Mouse (Mus musculus) naive thymus-derived CD4-positive, alpha-beta T cell, adult 5 months (primary cell): ENCODE results near the gene Slc22a5. TPM values are rescaled to one million over a fixed set of nuclear protein-coding genes. Genes with fewer than 3 reads are reported as not detected.

ENCODE experiments used
- polyA plus RNA-seq: library from polyadenylated mRNA; unstranded; fragments of 100-300 nt; shearing (Covaris generic); gene quantifications from one replicate; pipeline ENCODE4 v1.2.1, GENCODE M21; 2017

Gene Slc22a5
- polyA plus RNA-seq: 17.3 TPM

GRCm38 (mm10) chr11:53891505-53892451, at the start of gene Slc22a5:
Gene Slc22a5 (minus strand): TSS chr11:53891660.

GRCm38 (mm10) chr11:53858761-53859580, 32.5 kb downstream of the Slc22a5 start, which contains the start of gene Gm12216:
Gene Gm12216 (minus strand): TSS chr11:53859256.

Other genes starting within 250 kb of the Slc22a5 start
- 29.6 TPM for gene Rad50, start 184.3 kb downstream of the Slc22a5 start, polyA plus RNA-seq
- not detected for gene Il5, start 170.9 kb downstream of the Slc22a5 start, polyA plus RNA-seq
- gene Irf1, start 121.6 kb downstream of the Slc22a5 start, polyA plus RNA-seq: 501 TPM
- gene Gm17334, start 118.5 kb downstream of the Slc22a5 start, polyA plus RNA-seq: 5.7 TPM
- gene Gm12216, start 32.4 kb downstream of the Slc22a5 start, polyA plus RNA-seq: 15.7 TPM
- gene Slc22a21, start 88.7 kb upstream of the Slc22a5 start, polyA plus RNA-seq: 0.47 TPM
- not detected for gene Slc22a4, start 136.4 kb upstream of the Slc22a5 start, polyA plus RNA-seq
- 134 TPM for gene Pdlim4, start 177.4 kb upstream of the Slc22a5 start, polyA plus RNA-seq
- gene P4ha2, start 208.4 kb upstream of the Slc22a5 start, polyA plus RNA-seq: 0.97 TPM